Mouse (Mus musculus): ENCODE measurements around the gene Mx1. TPM values are rescaled to one million over a fixed set of nuclear protein-coding genes. Genes with fewer than 3 reads are reported as not detected.

The Mx1 gene
- 0.11 TPM in 1 of 2 replicates, not detected in the other for polyA plus RNA-seq (2014; fragmentation: Nextera tagmentation; extraction: Ambion mirVana)

GRCm38 (mm10) chr16:97462481-97463181 is at the start of gene Mx1:
Gene Mx1, minus strand, starts transcription at chr16:97462907.
- no peak within 1 kb of the TSS for H3K4me2 ChIP-seq (ENCODE audit: low read depth, severe bottlenecking)
- no peak within 1 kb of the TSS for H3K27ac ChIP-seq (replicated peaks; ENCODE audit: low read depth, low read length)
- DNase-seq (ENCODE audit: low spot score), result peak; percentile 22
- H3K4me3 ChIP-seq (ENCODE audit: low read depth, low read length), result no peak within 1 kb of the TSS
- ATAC-seq (ENCODE audit: insufficient number of reproducible peaks, low FRiP score, low TSS enrichment, low read depth), result peak; percentile 51; the same call in 1 of the 2 replicates
- 36% methylated on average over 4 of the region's 4 CpGs for WGBS
- H3K4me1 ChIP-seq (ENCODE audit: control insufficient read depth, insufficient read depth, low read length), result no peaks in the 10 kb centered on the region
- no peaks in the 10 kb centered on the region for H3K27me3 ChIP-seq (ENCODE audit: control insufficient read depth, insufficient read depth, low read length)
- no peaks in the 10 kb centered on the region for H3K36me3 ChIP-seq (ENCODE audit: control insufficient read depth, insufficient read depth, low read length)
- no peaks in the 10 kb centered on the region for H3K9me3 ChIP-seq (ENCODE audit: control insufficient read depth, low read length)
- no peak within 1 kb of the TSS for H3K9ac ChIP-seq (ENCODE audit: low read length)

GRCm38 (mm10) chr16:97512347-97512751 is 49.6 kb upstream of the Mx1 start:
- Histone ChIP-seq H3K9ac (ENCODE audit: low read length) (no peak overlapping the region), H3K9me3 (ENCODE audit: control insufficient read depth, low read length) (no peaks in the 10 kb centered on the region), H3K4me1 (ENCODE audit: control insufficient read depth, insufficient read depth, low read length) (peaks cover 6% of the 10 kb centered on the region; the same call in 1 of the 2 replicates), H3K4me2 (ENCODE audit: low read depth, severe bottlenecking) (no peak overlapping the region), H3K27ac (replicated peaks; ENCODE audit: low read depth, low read length) (no peak overlapping the region), H3K27me3 (ENCODE audit: control insufficient read depth, insufficient read depth, low read length) (no peaks in the 10 kb centered on the region), H3K4me3 (ENCODE audit: low read depth, low read length) (no peak overlapping the region), H3K36me3 (ENCODE audit: control insufficient read depth, insufficient read depth, low read length) (no peaks in the 10 kb centered on the region)
- ATAC-seq (ENCODE audit: insufficient number of reproducible peaks, low FRiP score, low TSS enrichment, low read depth) (no peak), DNase-seq (ENCODE audit: low spot score) (no peak)
- WGBS, result 90% methylated on average over 12 of the region's 12 CpGs

- H3K4me2 ChIP-seq (ENCODE audit: low read depth, severe bottlenecking), result no peak overlapping the region
- no peak overlapping the region for H3K4me3 ChIP-seq (ENCODE audit: low read depth, low read length)
- no peaks in the 10 kb centered on the region for H3K9me3 ChIP-seq (ENCODE audit: control insufficient read depth, low read length)
- ATAC-seq (ENCODE audit: insufficient number of reproducible peaks, low FRiP score, low TSS enrichment, low read depth) (no peak), DNase-seq (ENCODE audit: low spot score) (no peak)
- H3K27ac ChIP-seq (replicated peaks; ENCODE audit: low read depth, low read length), result no peak overlapping the region
- H3K36me3 ChIP-seq (ENCODE audit: control insufficient read depth, insufficient read depth, low read length), result no peaks in the 10 kb centered on the region
- H3K4me1 ChIP-seq (ENCODE audit: control insufficient read depth, insufficient read depth, low read length), result peaks cover 6% of the 10 kb centered on the region; the same call in 1 of the 2 replicates
- no peaks in the 10 kb centered on the region for H3K27me3 ChIP-seq (ENCODE audit: control insufficient read depth, insufficient read depth, low read length)
- no peak overlapping the region for H3K9ac ChIP-seq (ENCODE audit: low read length)
Observed at GRCm38 (mm10) chr16:97511495-97511894, 48.8 kb upstream of the Mx1 start.

GRCm38 (mm10) chr16:97510849-97511248 is 48.1 kb upstream of the Mx1 start:
- Histone ChIP-seq H3K4me3 (ENCODE audit: low read depth, low read length) (no peak overlapping the region), H3K36me3 (ENCODE audit: control insufficient read depth, insufficient read depth, low read length) (no peaks in the 10 kb centered on the region), H3K9me3 (ENCODE audit: control insufficient read depth, low read length) (no peaks in the 10 kb centered on the region), H3K4me1 (ENCODE audit: control insufficient read depth, insufficient read depth, low read length) (peaks cover 6% of the 10 kb centered on the region; the same call in 1 of the 2 replicates), H3K9ac (ENCODE audit: low read length) (no peak overlapping the region), H3K27me3 (ENCODE audit: control insufficient read depth, insufficient read depth, low read length) (no peaks in the 10 kb centered on the region), H3K27ac (replicated peaks; ENCODE audit: low read depth, low read length) (no peak overlapping the region), H3K4me2 (ENCODE audit: low read depth, severe bottlenecking) (no peak overlapping the region)
- ATAC-seq (ENCODE audit: insufficient number of reproducible peaks, low FRiP score, low TSS enrichment, low read depth), result no peak
- WGBS, result 18% methylated on average over 5 of the region's 5 CpGs
- no peak for DNase-seq (ENCODE audit: low spot score)

GRCm38 (mm10) chr16:97507783-97508182 is 45.1 kb upstream of the Mx1 start:
- no peaks in the 10 kb centered on the region for H3K36me3 ChIP-seq (ENCODE audit: control insufficient read depth, insufficient read depth, low read length)
- no peak overlapping the region for H3K4me2 ChIP-seq (ENCODE audit: low read depth, severe bottlenecking)
- H3K4me1 ChIP-seq (ENCODE audit: control insufficient read depth, insufficient read depth, low read length), result peaks cover 6% of the 10 kb centered on the region; the same call in 1 of the 2 replicates
- ATAC-seq (ENCODE audit: insufficient number of reproducible peaks, low FRiP score, low TSS enrichment, low read depth), result no peak
- H3K4me3 ChIP-seq (ENCODE audit: low read depth, low read length), result no peak overlapping the region
- H3K9ac ChIP-seq (ENCODE audit: low read length), result no peak overlapping the region
- DNase-seq (ENCODE audit: low spot score), result no peak
- no peaks in the 10 kb centered on the region for H3K9me3 ChIP-seq (ENCODE audit: control insufficient read depth, low read length)
- no peaks in the 10 kb centered on the region for H3K27me3 ChIP-seq (ENCODE audit: control insufficient read depth, insufficient read depth, low read length)
- H3K27ac ChIP-seq (replicated peaks; ENCODE audit: low read depth, low read length), result no peak overlapping the region

- H3K4me1 ChIP-seq (ENCODE audit: control insufficient read depth, insufficient read depth, low read length), result no peaks in the 10 kb centered on the region
- no peaks in the 10 kb centered on the region for H3K36me3 ChIP-seq (ENCODE audit: control insufficient read depth, insufficient read depth, low read length)
Observed at GRCm38 (mm10) chr16:97504793-97505192, 42.1 kb upstream of the Mx1 start.

DNA sequence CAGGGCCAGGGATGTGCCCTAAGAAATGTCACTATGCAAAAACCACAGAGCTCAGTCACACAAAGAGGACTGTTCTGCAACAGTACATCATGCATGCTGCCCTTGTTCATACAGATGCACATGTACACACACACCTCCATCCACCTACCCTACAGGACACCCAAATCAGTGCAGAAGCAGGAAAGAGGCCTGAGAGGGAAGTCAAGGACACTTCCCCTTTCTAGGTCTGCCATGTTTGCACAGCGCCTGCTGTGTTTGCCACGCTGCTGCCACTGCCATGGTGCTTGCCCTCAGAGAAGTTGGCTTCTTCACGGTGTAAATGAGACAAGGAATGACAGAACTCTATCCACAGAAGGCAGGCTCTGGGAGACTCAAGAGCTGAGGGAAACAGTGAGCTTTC is 41.1 kb upstream of the Mx1 start:
- ATAC-seq (ENCODE audit: insufficient number of reproducible peaks, low FRiP score, low TSS enrichment, low read depth), result no peak
- DNase-seq (ENCODE audit: low spot score), result no peak
- no peak overlapping the region for H3K4me2 ChIP-seq (ENCODE audit: low read depth, severe bottlenecking)

More at GRCm38 (mm10) chr16:97504793-97505192, 42.1 kb upstream of the Mx1 start:
- Histone ChIP-seq H3K27me3 (ENCODE audit: control insufficient read depth, insufficient read depth, low read length) (no peaks in the 10 kb centered on the region), H3K9me3 (ENCODE audit: control insufficient read depth, low read length) (no peaks in the 10 kb centered on the region), H3K27ac (replicated peaks; ENCODE audit: low read depth, low read length) (no peak overlapping the region), H3K4me3 (ENCODE audit: low read depth, low read length) (no peak overlapping the region), H3K4me2 (ENCODE audit: low read depth, severe bottlenecking) (no peak overlapping the region), H3K9ac (ENCODE audit: low read length) (no peak overlapping the region)
- WGBS, result 85% methylated on average over 3 of the region's 3 CpGs
- DNase-seq (ENCODE audit: low spot score) (no peak), ATAC-seq (ENCODE audit: insufficient number of reproducible peaks, low FRiP score, low TSS enrichment, low read depth) (no peak)

DNA sequence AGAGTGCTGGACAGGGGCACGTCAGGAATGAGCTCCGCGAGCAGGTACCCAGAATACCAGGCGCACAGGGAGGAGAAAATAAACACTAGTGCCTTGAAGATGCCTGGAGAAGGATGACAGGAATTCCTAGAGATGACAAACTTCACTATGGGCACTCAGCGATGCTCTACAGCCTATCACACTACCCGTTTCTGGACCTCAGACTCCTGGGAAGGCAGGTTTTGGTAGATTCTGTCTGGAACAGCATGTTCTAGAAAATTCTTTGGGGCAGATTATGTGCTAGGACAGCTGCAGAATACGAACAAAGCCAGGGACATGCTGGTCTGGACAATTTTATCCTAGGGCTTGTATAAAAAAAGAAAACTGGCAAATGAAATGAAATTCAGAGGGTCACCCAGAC is 38.2 kb upstream of the Mx1 start:
- no peaks in the 10 kb centered on the region for H3K27me3 ChIP-seq (ENCODE audit: control insufficient read depth, insufficient read depth, low read length)
- no peak overlapping the region for H3K27ac ChIP-seq (replicated peaks; ENCODE audit: low read depth, low read length)
- H3K4me3 ChIP-seq (ENCODE audit: low read depth, low read length), result no peak overlapping the region
- DNase-seq (ENCODE audit: low spot score) (no peak), ATAC-seq (ENCODE audit: insufficient number of reproducible peaks, low FRiP score, low TSS enrichment, low read depth) (no peak)
- no peaks in the 10 kb centered on the region for H3K4me1 ChIP-seq (ENCODE audit: control insufficient read depth, insufficient read depth, low read length)
- no peaks in the 10 kb centered on the region for H3K9me3 ChIP-seq (ENCODE audit: control insufficient read depth, low read length)
- no peak overlapping the region for H3K9ac ChIP-seq (ENCODE audit: low read length)
- no peak overlapping the region for H3K4me2 ChIP-seq (ENCODE audit: low read depth, severe bottlenecking)
- WGBS, result 91% methylated on average over 7 of the region's 7 CpGs
- no peaks in the 10 kb centered on the region for H3K36me3 ChIP-seq (ENCODE audit: control insufficient read depth, insufficient read depth, low read length)

More for the DNA sequence above, 41.1 kb upstream of the Mx1 start:
- H3K4me1 ChIP-seq (ENCODE audit: control insufficient read depth, insufficient read depth, low read length), result no peaks in the 10 kb centered on the region
- no peaks in the 10 kb centered on the region for H3K9me3 ChIP-seq (ENCODE audit: control insufficient read depth, low read length)
- H3K27ac ChIP-seq (replicated peaks; ENCODE audit: low read depth, low read length), result no peak overlapping the region
- H3K27me3 ChIP-seq (ENCODE audit: control insufficient read depth, insufficient read depth, low read length), result no peaks in the 10 kb centered on the region
- WGBS, result 78% methylated on average over 3 of the region's 3 CpGs
- H3K9ac ChIP-seq (ENCODE audit: low read length), result no peak overlapping the region
- H3K4me3 ChIP-seq (ENCODE audit: low read depth, low read length), result no peak overlapping the region
- H3K36me3 ChIP-seq (ENCODE audit: control insufficient read depth, insufficient read depth, low read length), result no peaks in the 10 kb centered on the region

DNA sequence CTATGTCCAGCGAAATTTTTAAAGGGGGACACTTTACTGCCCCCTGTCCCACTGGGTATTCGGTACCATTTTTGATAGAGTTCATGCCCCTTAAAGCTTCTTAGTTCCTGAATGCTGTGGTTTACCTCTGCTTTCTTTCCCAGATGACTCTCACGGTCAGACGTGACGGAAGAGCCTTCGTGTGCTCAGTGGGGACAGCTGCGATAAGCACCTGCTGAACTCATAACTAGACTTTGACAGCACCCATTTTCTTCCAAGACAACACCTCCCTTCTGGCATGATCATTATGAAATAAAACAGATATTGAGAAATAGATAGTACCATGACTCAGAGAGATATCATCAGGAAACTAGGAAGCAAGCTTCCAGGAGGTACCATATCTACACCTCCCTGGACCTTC is 36.7 kb upstream of the Mx1 start:
- DNase-seq (ENCODE audit: low spot score) (no peak), ATAC-seq (ENCODE audit: insufficient number of reproducible peaks, low FRiP score, low TSS enrichment, low read depth) (no peak)
- WGBS, result 94% methylated on average over 7 of the region's 7 CpGs
- H3K27ac ChIP-seq (replicated peaks; ENCODE audit: low read depth, low read length), result no peak overlapping the region
- H3K4me2 ChIP-seq (ENCODE audit: low read depth, severe bottlenecking), result no peak overlapping the region
- H3K4me3 ChIP-seq (ENCODE audit: low read depth, low read length), result no peak overlapping the region
- no peak overlapping the region for H3K9ac ChIP-seq (ENCODE audit: low read length)
- H3K9me3 ChIP-seq (ENCODE audit: control insufficient read depth, low read length), result no peaks in the 10 kb centered on the region
- H3K36me3 ChIP-seq (ENCODE audit: control insufficient read depth, insufficient read depth, low read length), result no peaks in the 10 kb centered on the region
- H3K4me1 ChIP-seq (ENCODE audit: control insufficient read depth, insufficient read depth, low read length), result no peaks in the 10 kb centered on the region
- H3K27me3 ChIP-seq (ENCODE audit: control insufficient read depth, insufficient read depth, low read length), result no peaks in the 10 kb centered on the region

All from limb, embryonic 11.5 days (tissue).